Mouse (Mus musculus): ENCODE data around the gene Pdzrn3. TPM values are rescaled to one million over a fixed set of nuclear protein-coding genes. Genes with fewer than 3 reads are reported as not detected.

Gene Pdzrn3
- total and polyA plus RNA-seq, 3 experiments, result 0.33 TPM; not detected in 2

- no peak for ATAC-seq (ENCODE audit: extremely low read depth, insufficient number of reproducible peaks, low FRiP score, poor library complexity, severe bottlenecking)
- no peaks in the 10 kb centered on the region for H3K36me3 ChIP-seq (replicated peaks)
These were observed 33.4 kb upstream of the Pdzrn3 start for GRCm38 (mm10) chr6:101411064-101411463.

DNA sequence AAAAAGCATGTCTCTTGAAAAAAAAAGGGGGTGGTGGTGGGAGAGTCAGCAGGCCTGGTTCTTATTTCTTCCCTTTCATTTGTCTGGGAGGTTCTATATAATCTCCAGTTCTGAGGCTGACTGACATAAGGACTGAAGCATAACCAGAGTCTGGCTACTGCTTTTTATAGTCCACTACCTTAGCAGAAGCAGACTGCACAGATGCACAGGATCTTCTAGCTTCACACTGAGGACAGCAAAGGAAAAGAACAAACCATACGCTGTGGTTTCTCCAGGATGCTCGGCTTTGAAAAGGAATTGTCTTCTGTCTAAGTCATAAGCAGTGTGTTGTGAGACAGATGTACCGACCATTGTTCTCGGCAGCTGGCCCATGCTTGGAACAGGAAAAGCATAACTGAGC is 19.0 kb upstream of the Pdzrn3 start:
- no peaks in the 10 kb centered on the region for H3K36me3 ChIP-seq (replicated peaks)
- peaks cover 36% of the 10 kb centered on the region for H3K9me3 ChIP-seq (replicated peaks)
- no peak for TF ChIP-seq GATA1 (IDR thresholded peaks at IDR 0.05; ENCODE audit: borderline replicate concordance, low read length)
- TF ChIP-seq CTCF (IDR thresholded peaks at IDR 0.05; ENCODE audit: low read depth, low read length), result no peak
- TF ChIP-seq POLR2AphosphoS5 (IDR thresholded peaks at IDR 0.05; ENCODE audit: insufficient replicate concordance, low read depth, low read length), result no peak
- no peak for TF ChIP-seq TAL1 (conservative IDR thresholded peaks at IDR 0.05; ENCODE audit: low read depth, low read length)
- no peak for TF ChIP-seq GATA2 (IDR thresholded peaks at IDR 0.05; ENCODE audit: borderline replicate concordance, low read depth, low read length)
- H3K4me1 ChIP-seq (ENCODE audit: insufficient read depth, low read depth, low read length), result no peaks in the 10 kb centered on the region
- DNase-seq (ENCODE audit: low spot score), result no peak
- no peak for ATAC-seq (ENCODE audit: extremely low read depth, insufficient number of reproducible peaks, low FRiP score, poor library complexity, severe bottlenecking)
- no peak overlapping the region for H3K4me3 ChIP-seq (ENCODE audit: low read depth, low read length)
- H3K27me3 ChIP-seq (ENCODE audit: insufficient read depth, low read length), result no peaks in the 10 kb centered on the region

More at GRCm38 (mm10) chr6:101411064-101411463, 33.4 kb upstream of the Pdzrn3 start:
- Histone ChIP-seq H3K4me3 (ENCODE audit: low read depth, low read length) (no peak overlapping the region), H3K27me3 (ENCODE audit: insufficient read depth, low read length) (no peaks in the 10 kb centered on the region), H3K9me3 (replicated peaks) (peaks cover 18% of the 10 kb centered on the region), H3K4me1 (ENCODE audit: insufficient read depth, low read depth, low read length) (no peaks in the 10 kb centered on the region)
- DNase-seq (ENCODE audit: low spot score), result no peak
- no peak for TF ChIP-seq TAL1 (conservative IDR thresholded peaks at IDR 0.05; ENCODE audit: low read depth, low read length)
- no peak for TF ChIP-seq CTCF (IDR thresholded peaks at IDR 0.05; ENCODE audit: low read depth, low read length)
- TF ChIP-seq GATA1 (IDR thresholded peaks at IDR 0.05; ENCODE audit: borderline replicate concordance, low read length), result no peak

- no peaks in the 10 kb centered on the region for H3K4me1 ChIP-seq (ENCODE audit: insufficient read depth, low read depth, low read length)
- ATAC-seq (ENCODE audit: extremely low read depth, insufficient number of reproducible peaks, low FRiP score, poor library complexity, severe bottlenecking), result no peak
- no peaks in the 10 kb centered on the region for H3K27me3 ChIP-seq (ENCODE audit: insufficient read depth, low read length)
- no peaks in the 10 kb centered on the region for H3K36me3 ChIP-seq (replicated peaks)
- no peak for TF ChIP-seq GATA2 (IDR thresholded peaks at IDR 0.05; ENCODE audit: borderline replicate concordance, low read depth, low read length)
- no peak for TF ChIP-seq CTCF (IDR thresholded peaks at IDR 0.05; ENCODE audit: low read depth, low read length)
- TF ChIP-seq POLR2AphosphoS5 (IDR thresholded peaks at IDR 0.05; ENCODE audit: insufficient replicate concordance, low read depth, low read length), result no peak
- no peak for TF ChIP-seq TAL1 (conservative IDR thresholded peaks at IDR 0.05; ENCODE audit: low read depth, low read length)
- no peak for TF ChIP-seq GATA1 (IDR thresholded peaks at IDR 0.05; ENCODE audit: borderline replicate concordance, low read length)
- H3K9me3 ChIP-seq (replicated peaks), result peaks cover 36% of the 10 kb centered on the region
- H3K4me3 ChIP-seq (ENCODE audit: low read depth, low read length), result no peak overlapping the region
- DNase-seq (ENCODE audit: low spot score), result no peak
These were observed 18.2 kb upstream of the Pdzrn3 start for GRCm38 (mm10) chr6:101395908-101396307.

GRCm38 (mm10) chr6:101392801-101393117 is 15.1 kb upstream of the Pdzrn3 start:
- no peak overlapping the region for H3K4me3 ChIP-seq (ENCODE audit: low read depth, low read length)
- no peaks in the 10 kb centered on the region for H3K36me3 ChIP-seq (replicated peaks)
- H3K27me3 ChIP-seq (ENCODE audit: insufficient read depth, low read length), result no peaks in the 10 kb centered on the region
- TF ChIP-seq POLR2AphosphoS5 (IDR thresholded peaks at IDR 0.05; ENCODE audit: insufficient replicate concordance, low read depth, low read length), result no peak
- TF ChIP-seq CTCF (IDR thresholded peaks at IDR 0.05; ENCODE audit: low read depth, low read length), result no peak
- TF ChIP-seq TAL1 (conservative IDR thresholded peaks at IDR 0.05; ENCODE audit: low read depth, low read length), result no peak
- no peak for TF ChIP-seq GATA1 (IDR thresholded peaks at IDR 0.05; ENCODE audit: borderline replicate concordance, low read length)
- TF ChIP-seq GATA2 (IDR thresholded peaks at IDR 0.05; ENCODE audit: borderline replicate concordance, low read depth, low read length), result no peak
- DNase-seq (ENCODE audit: low spot score), result no peak
- H3K4me1 ChIP-seq (ENCODE audit: insufficient read depth, low read depth, low read length), result no peaks in the 10 kb centered on the region
- no peak for ATAC-seq (ENCODE audit: extremely low read depth, insufficient number of reproducible peaks, low FRiP score, poor library complexity, severe bottlenecking)
- peaks cover 54% of the 10 kb centered on the region for H3K9me3 ChIP-seq (replicated peaks)

DNA sequence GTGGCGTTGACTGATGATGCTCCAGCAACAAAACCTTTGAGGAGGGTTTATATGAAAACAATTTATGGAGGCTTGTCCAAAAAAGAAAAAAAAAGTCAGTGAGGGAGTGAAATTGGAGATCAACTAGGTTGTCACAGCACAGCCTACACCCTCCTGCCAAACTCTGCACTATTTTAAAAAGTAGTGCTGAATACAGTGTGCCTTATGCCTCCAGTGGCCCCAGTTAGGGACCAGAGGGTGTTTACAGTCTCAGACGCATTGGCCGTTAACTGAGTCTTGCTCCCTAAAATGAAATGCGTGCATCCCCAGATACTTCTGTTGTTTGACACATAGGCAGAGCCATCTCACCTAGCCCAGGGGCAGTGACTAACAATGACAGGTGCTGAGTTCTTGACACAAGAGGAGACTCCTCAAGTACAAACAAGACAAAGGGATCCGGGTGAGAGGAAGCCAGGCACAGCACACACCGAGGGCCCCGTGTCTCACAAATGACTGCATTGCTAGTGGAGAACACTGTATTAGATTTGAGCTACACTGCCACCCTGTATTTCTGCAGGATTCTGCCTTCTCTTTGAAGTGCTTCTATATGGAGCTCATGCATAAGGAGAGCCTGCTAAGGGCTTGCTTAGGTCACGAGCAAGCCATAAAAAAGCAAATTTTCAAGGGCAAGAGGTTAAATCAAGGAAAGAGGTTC is 14.6 kb upstream of the Pdzrn3 start:
- Histone ChIP-seq H3K36me3 (replicated peaks) (no peaks in the 10 kb centered on the region), H3K9me3 (replicated peaks) (peaks cover 58% of the 10 kb centered on the region), H3K4me1 (ENCODE audit: insufficient read depth, low read depth, low read length) (no peaks in the 10 kb centered on the region), H3K27me3 (ENCODE audit: insufficient read depth, low read length) (no peaks in the 10 kb centered on the region), H3K4me3 (ENCODE audit: low read depth, low read length) (no peak overlapping the region)
- ATAC-seq (ENCODE audit: extremely low read depth, insufficient number of reproducible peaks, low FRiP score, poor library complexity, severe bottlenecking) (no peak), DNase-seq (ENCODE audit: low spot score) (no peak)
- TF ChIP-seq CTCF (IDR thresholded peaks at IDR 0.05; ENCODE audit: low read depth, low read length) (no peak), GATA2 (IDR thresholded peaks at IDR 0.05; ENCODE audit: borderline replicate concordance, low read depth, low read length) (no peak), GATA1 (IDR thresholded peaks at IDR 0.05; ENCODE audit: borderline replicate concordance, low read length) (no peak), TAL1 (conservative IDR thresholded peaks at IDR 0.05; ENCODE audit: low read depth, low read length) (no peak), POLR2AphosphoS5 (IDR thresholded peaks at IDR 0.05; ENCODE audit: insufficient replicate concordance, low read depth, low read length) (no peak)

DNA sequence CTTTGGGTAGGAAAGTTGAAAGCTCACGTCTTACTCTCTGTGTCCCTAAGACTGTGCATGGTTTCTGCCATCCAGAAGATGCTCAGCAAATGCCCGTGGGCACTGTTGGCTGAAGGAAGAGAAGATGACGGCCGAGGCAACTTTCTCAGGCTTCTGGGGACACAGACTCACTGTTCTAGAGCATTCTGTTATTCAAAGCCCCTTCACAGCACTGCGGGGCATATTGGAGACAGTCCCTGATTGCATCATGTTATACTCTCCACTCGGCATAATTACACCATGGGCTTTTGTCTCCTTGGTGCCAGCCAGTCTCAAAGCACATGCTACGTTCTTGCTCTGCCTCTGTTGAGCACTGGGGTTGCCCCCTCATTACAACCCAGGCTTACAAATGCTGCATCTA is 7.8 kb upstream of the Pdzrn3 start:
- TF ChIP-seq POLR2AphosphoS5 (IDR thresholded peaks at IDR 0.05; ENCODE audit: insufficient replicate concordance, low read depth, low read length) (no peak), TAL1 (conservative IDR thresholded peaks at IDR 0.05; ENCODE audit: low read depth, low read length) (no peak), GATA1 (IDR thresholded peaks at IDR 0.05; ENCODE audit: borderline replicate concordance, low read length) (no peak), GATA2 (IDR thresholded peaks at IDR 0.05; ENCODE audit: borderline replicate concordance, low read depth, low read length) (no peak), CTCF (IDR thresholded peaks at IDR 0.05; ENCODE audit: low read depth, low read length) (no peak)
- ATAC-seq (ENCODE audit: extremely low read depth, insufficient number of reproducible peaks, low FRiP score, poor library complexity, severe bottlenecking), result no peak
- DNase-seq (ENCODE audit: low spot score), result no peak
- Histone ChIP-seq H3K9me3 (replicated peaks) (peaks cover 47% of the 10 kb centered on the region), H3K27me3 (ENCODE audit: insufficient read depth, low read length) (no peaks in the 10 kb centered on the region), H3K36me3 (replicated peaks) (no peaks in the 10 kb centered on the region), H3K4me3 (ENCODE audit: low read depth, low read length) (no peak overlapping the region), H3K4me1 (ENCODE audit: insufficient read depth, low read depth, low read length) (no peaks in the 10 kb centered on the region)
